Mouse (Mus musculus) testis, adult 2 months (tissue): Measurements from ENCODE around the gene Arhgap8.

Experiments used
- CTCF ChIP-seq: fragments of 200-500 bp; IDR thresholded peaks from 2 replicates; pipeline ENCODE4 v1.5.1; 2012; ENCODE audit warnings: low read depth, mild to moderate bottlenecking, inconsistent platforms, low read length, moderate library complexity; ENCODE audit not compliant: control insufficient read depth, insufficient read depth, insufficient replicate concordance
- POLR2A ChIP-seq: fragments of 200-500 bp; IDR thresholded peaks from 2 replicates; pipeline ENCODE4 v1.6.1; 2012; ENCODE audit warnings: low read depth, mild to moderate bottlenecking, inconsistent platforms, low read length, moderate library complexity; ENCODE audit not compliant: control insufficient read depth

DNA sequence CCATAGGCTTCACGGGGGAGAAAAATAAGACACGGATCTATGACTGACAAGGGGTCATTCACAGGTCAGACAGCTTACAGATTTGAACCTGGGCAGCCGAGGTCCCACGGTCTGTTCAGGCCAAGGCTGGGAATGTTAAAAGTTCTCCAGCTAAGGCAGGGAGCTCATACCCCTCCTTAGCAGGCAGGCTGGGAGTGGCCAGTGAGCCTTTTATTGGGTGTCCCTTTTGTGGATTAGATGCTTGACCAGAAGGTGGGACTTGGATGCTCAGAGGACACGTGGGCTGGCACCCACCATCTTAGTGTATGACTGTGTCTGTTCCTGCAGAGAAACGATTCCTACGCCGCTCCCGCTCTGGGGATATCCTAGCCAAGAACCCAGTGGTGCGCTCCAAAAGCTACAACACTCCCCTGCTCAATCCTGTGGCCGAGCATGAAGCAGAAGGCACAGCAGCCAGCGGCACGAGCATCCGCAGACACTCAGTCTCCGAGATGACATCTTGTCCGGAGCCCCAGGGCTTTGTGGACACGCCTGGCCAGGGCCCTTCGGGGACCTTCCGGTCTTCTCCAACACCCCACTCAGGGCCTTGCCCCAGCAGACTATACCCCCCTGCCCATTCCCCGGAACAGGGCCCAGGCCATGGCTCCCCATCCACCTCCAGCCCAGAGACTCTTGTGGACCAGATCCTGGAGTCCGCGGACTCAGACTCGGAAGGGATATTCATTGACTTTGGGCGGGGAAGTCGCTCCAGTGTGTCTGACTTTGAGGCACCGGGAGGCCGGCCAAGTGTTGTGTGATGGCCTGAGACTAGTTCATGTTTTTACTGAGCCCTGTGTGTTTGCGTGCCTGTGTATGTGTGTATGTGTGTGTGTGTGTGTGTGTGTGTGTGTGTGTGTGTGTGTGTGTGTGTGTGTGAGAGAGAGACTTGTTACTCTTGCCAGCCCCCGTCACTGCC, 17.2 kb upstream of the Arhgap8 start:
- TF ChIP-seq POLR2A = no peak
- TF ChIP-seq CTCF = no peak
